Mouse (Mus musculus): ENCODE results near the gene Stpg3.

The Stpg3 gene

DNA sequence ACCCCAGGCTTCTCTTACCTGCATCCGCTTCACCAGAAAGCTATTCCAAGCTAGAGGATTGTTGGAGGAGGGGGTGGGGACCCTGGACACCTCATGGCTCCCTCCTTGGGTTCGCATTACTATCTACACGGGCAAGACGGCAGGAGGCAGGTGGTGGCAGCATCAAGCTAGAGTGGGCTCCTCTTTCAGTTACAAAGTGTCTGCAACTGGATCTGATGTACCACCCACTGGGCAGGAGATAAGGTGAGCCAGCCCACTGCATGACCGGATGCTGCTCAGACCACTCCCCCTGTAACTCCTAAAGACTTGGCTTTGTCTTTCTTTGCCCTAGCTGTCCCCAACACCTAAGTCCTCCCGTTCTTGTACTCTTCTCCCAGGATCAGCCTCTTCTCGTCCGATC lies 22.2 kb upstream of the Stpg3 start, which contains the start of gene Rnf224:
TSS of gene Rnf224 (minus strand) at position 174 of the 400 bp plus-strand sequence.
- DNase-seq (ENCODE audit: low spot score in 2 of 2) = no peak

DNA sequence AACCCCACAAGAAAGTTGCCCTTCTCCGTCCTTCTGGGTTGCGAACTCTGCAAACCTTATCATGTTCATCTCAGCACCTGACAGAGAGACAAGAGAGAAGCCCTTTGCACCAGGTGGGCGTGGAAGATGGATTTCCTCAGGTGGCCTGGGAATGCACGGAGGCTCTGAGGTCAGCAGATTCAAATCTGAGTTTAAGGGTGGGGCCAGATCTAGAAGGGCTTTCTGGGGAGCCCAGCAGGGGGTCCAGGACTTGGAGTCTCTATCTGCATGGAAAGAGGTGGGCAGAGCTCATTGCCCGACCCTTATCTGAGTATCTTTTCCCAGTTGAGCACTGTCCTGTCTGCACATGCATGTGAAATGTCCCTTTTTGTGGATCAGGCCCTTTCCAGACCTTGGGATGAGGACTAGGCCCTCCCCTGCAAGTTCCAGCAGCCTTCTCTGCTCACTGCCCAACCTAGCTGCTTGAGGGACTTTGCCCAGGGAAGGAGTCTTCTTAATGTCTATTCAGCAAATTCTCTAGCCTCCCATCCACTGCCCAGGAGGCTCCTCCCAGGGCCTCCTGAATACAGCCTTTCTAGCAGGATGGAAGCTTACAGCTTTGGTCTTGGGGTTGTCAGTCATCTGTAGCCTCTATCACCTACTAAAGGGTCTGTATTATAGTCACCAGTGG lies 20.2 kb upstream of the Stpg3 start:
- no peak for DNase-seq (ENCODE audit: low spot score in 2 of 2)

DNA sequence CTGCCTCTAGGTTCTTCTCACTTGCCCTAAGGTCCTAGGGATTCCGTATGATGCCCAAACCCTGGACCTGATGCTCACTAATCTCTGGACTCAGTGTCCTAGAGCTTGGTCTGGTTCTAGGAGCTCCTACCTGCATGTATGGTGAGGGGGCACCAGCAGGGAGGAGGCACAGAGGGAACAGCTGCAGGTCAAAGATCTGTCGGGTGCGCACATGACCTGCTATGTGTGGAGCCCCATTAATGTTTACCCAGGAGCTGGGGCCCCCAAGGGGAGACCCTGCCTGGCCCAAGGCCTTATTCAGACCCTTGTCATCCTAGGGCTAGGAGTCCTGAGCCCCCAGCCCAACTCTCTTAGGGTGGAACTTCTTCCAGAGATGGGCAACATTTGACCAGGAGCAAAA lies 19.6 kb upstream of the Stpg3 start, which contains the start of gene Slc34a3:
TSS of gene Slc34a3 (minus strand) at position 315 of the 400 bp plus-strand sequence.
- DNase-seq (ENCODE audit: low spot score in 2 of 2) = no peak

DNA sequence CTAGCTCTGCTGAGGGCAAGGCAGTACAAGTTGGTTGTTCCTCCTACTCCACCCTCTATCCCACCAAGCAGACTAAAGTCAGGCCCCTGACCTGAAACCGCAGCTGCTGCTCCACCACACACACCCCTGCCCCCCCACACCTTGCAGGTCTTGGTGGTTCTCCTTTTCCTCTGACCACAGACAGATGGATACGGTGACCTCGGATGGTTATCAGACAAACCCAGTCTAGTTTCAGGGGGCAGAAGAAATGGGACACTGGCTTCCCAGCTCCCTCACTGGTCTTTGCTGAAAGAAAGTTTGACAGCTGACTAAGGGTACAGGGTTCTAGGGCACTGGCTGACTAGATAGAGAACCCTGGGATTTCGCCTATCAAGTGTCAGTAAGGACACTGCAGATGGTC lies 19.0 kb upstream of the Stpg3 start:
- DNase-seq (ENCODE audit: low spot score in 2 of 2) = no peak

DNA sequence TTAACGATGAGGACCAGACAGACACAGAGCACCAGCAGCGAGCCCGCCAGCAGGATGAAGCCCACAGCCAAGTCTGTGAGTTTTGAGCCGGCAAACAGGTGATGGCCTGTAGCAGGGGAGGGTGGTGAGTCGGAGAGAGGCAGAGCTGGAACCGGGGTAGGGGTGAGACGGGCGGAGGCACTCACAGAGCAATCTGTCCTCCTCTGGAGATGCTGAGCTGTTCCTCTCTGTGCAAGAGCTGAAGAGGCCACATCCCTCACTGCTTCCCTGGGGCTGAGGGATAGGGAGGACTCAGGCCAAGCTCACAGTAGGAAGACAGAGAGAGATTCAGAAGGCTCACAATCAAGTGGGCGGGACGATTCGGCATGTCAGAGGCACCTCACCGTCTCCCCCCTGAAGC lies 16.6 kb upstream of the Stpg3 start:
- DNase-seq (ENCODE audit: low spot score in 2 of 2) = no peak

DNA sequence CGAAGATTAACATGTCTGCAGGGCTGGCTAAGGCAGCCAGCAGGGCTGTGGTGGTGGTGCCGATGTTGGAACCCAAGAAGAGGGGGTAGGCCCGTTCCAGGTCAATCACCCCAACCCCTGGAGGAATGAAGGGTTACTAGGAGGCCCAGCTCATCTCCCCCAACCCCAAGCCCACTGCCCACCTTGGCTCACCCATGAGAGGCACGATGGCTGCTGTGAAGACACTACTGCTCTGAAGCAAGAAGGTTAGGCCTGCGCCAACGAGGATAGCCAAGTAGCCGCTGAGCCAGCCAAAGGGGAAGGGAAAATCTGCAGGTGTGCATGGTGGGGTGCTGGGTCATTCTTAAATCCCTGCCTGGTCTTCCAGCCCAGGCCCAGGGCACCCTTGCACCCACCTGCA lies 16.1 kb upstream of the Stpg3 start:
- no peak for DNase-seq (ENCODE audit: low spot score in 2 of 2)

DNA sequence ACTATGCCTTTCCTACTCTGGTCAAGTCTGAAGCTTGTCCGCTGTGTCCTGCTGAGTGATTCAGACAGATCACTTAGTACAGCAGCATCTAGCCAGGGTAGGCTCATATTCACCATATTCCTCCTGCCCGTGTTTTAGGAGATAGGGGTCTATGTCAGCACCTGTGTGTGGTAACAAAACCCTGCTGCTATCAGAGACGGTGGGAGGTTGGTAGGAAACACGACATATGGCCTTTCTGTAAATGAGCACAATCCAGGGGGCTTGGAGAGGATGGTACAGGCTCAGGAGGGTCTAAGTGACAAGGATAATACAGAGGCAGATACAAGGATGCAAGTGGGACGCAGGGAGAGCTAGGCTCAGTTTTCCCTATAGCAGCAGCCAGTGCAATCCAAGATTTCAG lies 15.1 kb upstream of the Stpg3 start:
- DNase-seq (ENCODE audit: low spot score in 2 of 2) = no peak

DNA sequence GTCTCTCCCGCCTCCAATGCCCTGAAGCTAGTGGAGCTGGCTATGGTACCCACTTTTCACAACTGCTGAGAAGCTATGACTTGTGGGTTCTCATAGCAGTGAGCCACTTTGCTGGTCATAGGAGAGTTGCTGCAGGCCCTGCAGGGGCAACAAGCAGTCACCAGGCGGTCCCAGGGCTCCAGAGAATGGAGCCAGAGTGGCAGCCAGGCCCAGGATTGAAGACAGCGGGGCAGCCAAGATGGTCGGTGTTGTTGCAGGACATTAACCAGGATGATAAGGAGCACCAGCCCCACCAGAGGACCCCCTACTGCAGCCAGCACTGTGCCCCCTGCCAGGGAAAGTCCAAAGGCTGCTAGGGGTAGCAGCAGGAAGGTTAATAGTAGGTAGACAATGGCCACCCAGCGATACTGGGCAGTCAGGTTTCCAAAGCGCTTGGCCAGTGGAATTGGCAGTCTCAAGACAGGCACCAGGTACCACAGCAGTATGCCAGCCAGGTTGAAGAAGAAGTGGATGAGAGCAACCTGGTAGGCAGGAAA lies 14.6 kb upstream of the Stpg3 start:
- DNase-seq (ENCODE audit: low spot score in 2 of 2) = no peak

DNA sequence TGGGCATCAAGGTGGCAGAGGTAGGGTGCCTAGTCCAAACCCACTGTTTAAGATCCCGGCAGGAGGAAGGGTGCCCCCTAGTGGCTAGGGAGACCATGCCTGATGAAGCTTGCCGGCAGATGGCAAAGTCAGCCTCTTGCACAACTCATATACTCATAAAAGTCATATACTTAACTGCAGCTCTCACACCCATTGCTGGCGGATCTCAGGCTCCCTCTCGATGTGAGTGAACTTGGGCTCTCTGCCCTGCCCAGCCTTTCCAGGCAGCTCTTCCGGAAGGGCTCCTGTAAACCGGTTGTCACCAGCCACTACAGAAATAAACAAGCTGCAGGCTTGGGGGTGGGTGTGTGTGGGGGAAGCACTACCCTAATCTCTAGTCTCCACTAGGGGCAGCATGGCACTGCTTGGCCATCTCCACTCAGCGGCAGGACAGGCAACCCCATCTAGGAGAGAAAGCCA lies 14.0 kb upstream of the Stpg3 start:
- DNase-seq (ENCODE audit: low spot score in 2 of 2) = peak; percentile 75 to 85

DNA sequence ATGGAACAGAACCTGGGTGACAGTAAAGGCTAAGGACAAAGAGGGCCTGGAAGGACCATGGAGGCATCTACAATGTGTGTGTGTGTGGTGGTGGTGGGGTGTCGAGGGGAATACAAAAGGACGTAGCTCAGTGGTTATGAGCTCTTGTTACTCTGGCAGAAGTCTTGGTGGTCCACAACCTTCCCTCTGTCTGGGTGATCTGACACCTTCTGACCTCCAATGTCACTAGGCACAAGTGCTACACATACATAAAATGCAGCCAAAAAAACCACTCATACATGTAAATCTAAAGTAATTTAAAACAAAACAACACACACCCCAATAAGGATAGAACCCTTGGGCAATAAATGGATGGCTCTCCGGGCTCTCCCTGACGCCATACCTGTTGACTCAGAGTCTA lies 13.0 kb upstream of the Stpg3 start:
- DNase-seq (ENCODE audit: low spot score in 2 of 2) = no peak

DNA sequence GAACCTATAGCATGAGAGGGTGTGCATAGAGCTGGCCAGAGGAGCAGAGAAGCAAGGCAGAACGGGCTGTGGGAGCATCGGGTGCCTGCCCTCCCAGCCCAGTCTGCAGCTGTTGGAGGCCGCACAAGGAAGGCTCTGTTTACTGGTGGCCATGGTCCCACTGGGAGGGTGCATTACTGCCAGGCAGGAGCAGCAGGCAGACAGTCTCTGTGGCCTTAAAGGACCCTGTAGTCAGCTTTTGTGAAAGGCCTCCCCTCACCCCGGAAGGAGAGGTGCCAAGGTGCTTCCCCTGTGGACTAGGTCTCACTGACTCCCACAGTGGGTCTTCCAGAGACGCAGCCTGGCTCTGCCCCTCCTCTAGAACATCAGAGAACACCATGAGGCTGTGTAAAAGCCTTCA lies 12.4 kb upstream of the Stpg3 start:
- peak in 1 of 2 experiments; percentile 41 for DNase-seq (ENCODE audit: low spot score in 2 of 2)

DNA sequence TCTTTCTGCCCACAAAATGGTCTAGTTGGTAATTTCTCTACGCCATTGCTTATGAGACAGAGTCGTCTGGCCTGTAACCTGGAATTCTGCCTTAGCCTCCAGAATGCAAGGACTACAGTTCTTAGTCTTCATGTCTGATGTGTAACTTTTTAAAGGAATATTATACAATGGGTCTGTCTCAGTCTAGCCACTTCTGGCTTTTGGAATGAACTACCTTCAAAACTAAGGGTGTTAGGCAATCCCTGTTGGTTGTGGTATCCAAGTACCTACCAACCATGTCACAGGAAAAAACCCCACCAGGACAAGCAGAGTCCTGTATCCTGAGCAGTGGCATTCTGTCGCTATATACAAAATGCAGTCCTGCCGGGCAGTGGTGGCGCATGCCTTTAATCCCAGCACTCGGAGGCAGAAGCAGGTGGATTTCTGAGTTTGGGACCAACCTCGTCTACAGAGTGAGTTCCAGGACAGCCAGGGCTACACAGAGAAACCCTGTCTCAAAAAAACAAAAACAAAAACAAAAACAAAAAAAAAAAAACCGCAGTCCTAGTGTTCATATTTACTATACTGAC lies 11.5 kb upstream of the Stpg3 start:
- no peak for DNase-seq (ENCODE audit: low spot score in 2 of 2)

DNA sequence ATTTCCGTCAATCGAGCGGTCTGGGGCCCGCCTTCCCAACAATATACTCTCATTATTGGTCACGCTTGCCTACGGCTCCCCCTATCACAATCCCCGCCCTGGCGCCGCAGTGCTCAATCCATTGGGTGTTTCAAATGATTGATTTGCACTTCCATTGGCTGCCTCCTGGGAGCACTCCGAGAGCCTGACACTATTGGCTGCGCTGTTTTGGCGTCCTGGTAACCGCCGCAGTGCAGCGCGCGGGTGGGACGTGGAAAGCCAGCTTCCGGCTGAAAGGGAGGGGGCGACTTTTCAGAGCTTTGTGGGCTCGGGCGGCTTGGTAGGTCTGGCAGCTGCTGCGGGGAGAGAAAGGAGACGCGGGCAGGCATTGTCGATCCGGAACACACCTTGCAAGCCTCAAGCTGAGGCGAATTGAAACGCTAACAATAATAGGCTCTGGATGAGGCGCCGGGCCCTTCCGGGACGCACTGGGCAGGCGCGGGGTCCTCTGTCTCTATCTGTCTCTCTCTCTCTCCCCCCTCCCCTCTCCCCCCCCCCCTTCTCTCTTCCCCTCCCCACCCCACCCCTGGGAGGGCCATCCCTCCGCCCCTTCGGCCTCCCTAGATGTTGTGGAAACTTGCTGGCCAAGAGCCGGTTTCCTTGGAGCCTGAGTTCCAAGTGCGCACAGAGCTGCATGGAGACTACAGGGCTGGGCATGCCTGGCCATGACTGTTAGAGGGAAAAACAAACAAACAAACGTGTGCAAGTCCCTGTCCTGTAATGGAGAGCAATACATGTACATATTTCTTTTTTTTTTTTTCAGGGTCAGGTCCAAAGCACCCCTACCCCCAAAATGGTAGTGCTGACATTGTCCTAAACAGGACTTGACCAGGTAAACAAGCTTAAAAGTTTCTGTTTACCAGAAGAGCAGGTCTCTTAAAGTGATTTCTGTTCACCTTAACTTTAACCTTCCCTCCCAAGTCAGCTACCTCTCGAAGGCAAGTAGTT lies 10.6 kb upstream of the Stpg3 start:
- peak; percentile 99 to 100 for DNase-seq (ENCODE audit: low spot score in 2 of 2)

DNA sequence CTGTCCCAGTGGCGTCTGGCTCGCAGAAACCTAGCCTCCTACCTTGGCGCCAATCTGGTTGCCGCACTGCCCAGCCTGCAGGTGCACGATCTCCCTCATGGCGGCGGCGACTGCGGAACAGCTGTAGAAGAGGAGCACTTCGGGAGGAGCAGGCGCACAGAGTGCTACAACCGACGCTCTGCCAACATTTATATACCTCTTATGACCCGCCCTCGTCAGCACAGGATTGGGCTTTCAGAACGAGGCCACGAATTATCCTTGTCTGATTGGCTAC lies 10.0 kb upstream of the Stpg3 start, which contains the start of gene Tubb4b:
TSS of gene Tubb4b (minus strand) at position 211 of the 274 bp plus-strand sequence.
- no peak for DNase-seq (ENCODE audit: low spot score in 2 of 2)

DNA sequence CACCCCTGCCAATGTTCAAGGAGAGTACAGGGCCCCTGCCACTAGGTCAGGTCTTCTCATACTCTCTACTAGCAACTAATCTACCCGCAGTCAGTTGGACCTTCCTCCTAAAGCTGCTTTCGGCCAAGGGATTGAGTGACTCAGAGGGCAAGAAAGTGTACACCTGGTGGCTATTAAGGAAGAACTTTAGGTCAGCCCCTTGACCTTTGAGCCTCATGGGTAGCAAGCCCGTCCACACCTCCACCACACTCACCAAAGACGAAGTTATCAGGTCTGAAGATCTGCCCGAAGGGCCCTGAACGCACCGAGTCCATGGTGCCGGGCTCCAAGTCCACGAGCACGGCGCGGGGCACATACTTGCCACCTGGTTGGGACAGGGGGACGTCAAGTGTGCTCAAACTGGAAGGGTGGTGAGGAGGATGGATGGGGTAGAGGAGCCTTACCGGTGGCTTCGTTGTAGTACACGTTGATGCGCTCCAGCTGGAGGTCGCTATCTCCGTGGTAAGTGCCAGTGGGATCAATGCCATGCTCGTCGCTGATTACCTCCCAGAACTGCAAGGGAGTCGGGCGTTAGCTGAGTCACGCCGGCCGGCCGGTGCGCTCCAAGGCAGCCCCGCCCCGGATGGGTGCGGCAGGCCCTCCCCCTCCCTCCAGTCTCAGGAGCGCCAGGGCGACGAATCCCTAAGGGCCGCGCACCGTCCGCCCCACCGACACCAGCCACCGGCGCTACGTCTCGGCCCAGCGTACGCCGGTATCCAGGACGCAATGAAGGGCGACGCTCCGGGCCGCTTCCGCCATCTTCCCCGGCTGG lies 9.4 kb upstream of the Stpg3 start:
- peak in 1 of 2 experiments; percentile 73 for DNase-seq (ENCODE audit: low spot score in 2 of 2)

DNA sequence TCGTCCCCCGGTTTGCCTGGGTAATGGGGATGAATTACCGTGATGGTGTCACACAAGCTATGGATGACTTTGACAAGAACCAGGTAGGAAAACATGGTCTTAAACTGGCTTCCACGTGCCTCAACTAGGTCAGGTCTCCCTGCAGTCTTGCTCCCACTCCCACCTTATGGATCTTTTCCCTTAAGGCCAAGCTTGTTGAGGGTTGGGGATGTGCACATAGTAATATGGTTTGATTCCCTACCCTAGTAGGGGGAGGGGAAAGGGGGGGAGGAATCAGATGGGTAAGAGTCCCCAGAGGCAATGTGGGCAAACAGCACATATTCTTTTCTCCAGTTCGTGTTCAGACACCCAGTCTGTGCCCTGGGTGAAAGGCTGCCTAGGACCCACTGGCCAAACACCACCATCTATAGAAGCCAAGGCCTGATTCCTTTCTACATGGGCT lies 6.9 kb upstream of the Stpg3 start:
- DNase-seq (ENCODE audit: low spot score in 2 of 2) = no peak

DNA sequence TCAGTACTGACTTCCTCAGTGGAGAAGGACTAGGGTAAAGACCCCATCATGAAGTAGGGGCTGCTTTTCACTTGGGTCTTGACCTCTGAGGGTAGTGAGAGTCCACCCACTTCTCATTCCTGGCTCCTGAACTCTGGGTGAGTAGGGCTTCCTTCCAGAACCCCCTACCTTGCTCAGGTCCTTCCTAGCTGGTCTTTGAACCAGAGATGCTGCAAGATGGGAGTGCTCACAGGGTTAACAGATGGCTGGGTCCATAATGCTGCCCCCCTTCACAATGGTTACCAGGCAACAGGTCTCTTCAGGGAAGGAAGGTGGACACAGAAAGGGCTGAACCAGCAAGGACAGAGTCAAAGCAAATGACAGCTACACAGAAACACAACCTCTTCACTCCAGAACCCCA lies 4.0 kb upstream of the Stpg3 start, which contains the start of gene Fam166a:
TSS of gene Fam166a (plus strand) at position 301 of the 400 bp plus-strand sequence.
- DNase-seq (ENCODE audit: low spot score in 2 of 2) = no peak

DNA sequence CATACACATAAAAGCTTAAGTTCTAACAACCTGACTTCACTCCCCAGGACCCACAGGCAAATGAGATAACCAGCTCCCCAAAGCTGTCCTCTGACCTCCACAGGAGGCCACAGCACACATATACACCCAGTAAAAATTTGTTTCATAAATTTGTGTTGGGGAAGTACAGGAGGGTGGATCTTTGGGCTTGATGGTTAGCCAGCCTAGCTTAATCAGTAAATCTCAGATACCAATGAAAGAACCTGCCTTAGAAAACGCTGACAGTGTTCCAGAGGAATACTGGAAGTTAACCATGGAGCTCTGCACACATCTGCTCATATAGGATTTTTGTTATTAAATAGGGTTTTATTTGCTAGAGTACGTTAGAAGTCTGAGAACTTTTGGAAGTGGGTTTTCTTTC lies 3.2 kb upstream of the Stpg3 start:
- no peak for DNase-seq (ENCODE audit: low spot score in 2 of 2)

DNA sequence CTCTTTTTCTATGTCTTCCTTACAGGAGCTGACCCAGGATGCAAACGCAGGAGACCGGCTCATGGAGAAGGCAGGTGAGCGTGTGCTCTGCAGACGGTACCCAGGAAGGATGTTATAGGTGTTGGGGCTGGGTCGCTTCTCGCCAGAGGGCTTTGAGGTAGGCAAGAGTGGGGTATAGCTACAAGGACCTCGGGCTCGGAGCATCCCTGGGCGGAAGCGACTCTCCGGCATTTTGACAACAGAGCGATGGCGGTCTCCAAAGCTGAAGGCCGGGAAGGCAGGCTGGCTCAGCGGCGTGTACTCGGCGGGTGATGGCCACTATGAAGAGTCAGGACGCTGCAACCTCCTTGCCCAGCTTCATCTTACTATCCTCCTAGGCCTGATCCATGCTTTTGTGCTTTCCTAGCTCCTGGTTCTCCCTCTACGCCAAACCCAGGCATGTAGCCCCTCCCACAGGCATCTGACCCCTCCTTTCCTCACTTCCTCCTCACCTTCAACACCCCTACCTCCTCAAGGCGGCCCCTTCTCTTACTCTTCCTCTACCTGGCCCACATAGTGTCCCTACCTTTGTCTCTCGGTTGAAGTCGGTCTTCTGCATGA lies 1.1 kb downstream of the Stpg3 start:
- no peak for DNase-seq (ENCODE audit: low spot score in 2 of 2)

DNA sequence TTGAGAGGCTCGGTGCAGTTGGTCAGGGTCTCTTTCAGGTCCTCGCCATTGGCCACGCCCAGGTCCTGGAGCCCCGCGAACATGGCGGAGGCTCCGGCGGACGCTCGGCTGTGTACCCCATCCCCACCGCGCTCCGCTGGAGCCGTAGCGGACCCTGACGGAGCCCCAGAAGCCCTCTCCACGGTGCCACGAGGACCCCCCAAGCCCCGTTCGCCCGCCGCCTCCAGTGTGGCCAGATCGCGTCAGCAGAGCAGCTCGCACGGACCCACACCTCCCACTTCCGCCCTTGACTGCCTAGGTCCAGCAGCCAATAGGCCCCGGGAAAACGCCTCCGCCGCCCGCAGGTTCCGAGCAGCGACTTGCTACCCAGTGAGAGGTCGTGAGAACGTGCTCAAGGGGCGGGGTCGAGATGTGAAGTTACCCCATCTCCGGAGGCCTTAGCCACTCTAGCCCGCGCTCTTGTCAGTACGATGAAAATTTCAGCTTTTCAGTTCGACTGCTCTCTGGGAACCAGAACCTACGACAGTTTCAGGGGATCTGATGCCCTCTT lies 3.2 kb downstream of the Stpg3 start, which contains the start of gene Nelfb:
TSS of gene Nelfb (minus strand) at position 369 of the 550 bp plus-strand sequence.
- DNase-seq (ENCODE audit: low spot score in 2 of 2) = peak; percentile 84 to 85
